Mouse (Mus musculus) telencephalon, adult 2 months (tissue): Measurements from ENCODE around the gene F5.

Source experiments
- DNase-seq: peaks from one replicate; pipeline ENCODE4 v3.0.0-alpha.2; 2011; ENCODE audit warnings: low read depth, low spot score

F5 gene

DNA sequence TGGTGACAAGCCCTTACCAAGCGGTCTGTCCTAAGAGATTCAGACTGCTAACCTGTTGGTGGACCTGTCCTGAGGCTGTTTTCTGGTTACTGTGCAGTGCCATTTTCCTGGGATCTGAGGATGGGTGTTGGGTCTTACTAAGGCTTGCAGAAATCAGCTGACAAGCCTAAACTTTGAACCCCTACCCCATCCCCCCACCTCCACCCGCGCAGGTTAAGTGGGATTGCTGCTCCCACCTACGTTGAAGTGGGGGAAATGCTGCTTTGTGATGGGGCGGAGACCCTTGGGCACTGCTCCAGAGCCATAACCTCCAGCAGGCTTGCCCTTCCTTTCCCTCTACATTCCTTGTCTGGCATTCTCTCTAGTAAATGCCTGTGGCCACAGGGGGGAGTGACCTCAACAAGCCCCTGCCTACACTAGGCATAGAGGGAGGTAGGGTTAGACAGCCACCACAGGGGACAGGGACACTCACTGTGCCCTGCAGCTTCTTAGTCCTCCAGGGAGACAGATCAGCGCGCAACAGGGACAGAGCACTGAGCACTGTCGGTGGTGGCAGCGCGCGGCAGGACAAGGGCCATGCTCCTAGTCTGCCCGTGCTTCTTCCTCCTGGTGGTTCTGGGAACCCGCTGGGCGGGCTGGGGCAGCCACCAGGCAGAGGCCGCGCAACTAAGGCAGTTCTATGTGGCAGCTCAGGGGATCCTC lies at the start of gene F5:
F5 (plus strand) TSS at position 452 of the 702 bp plus-strand sequence.
- no peak for DNase-seq

GRCm38 (mm10) chr1:164109763-164110162 lies 41.9 kb upstream of the F5 start:
- DNase-seq = peak; percentile 55

- no peak for DNase-seq
Observed at GRCm38 (mm10) chr1:164110591-164111329, 40.9 kb upstream of the F5 start.

DNA sequence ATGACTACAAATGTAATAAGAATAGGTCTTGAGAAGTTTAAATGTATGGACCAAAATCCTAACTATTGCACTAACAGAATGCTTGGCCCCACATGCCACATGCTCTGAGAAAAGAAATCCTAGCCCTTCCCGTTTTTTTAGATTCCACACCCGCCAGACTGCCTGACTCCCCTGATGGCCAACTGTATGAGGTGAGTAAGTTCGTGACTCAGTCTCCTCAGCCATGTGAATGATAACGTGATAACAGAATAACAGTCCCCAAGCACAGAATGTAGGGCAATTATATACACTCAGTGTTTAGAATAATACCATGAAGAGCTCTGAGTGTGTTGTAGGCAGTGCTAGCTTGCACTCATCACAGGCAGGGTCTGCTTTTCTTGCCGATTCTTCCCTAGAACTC lies 37.4 kb upstream of the F5 start:
- DNase-seq = no peak

DNA sequence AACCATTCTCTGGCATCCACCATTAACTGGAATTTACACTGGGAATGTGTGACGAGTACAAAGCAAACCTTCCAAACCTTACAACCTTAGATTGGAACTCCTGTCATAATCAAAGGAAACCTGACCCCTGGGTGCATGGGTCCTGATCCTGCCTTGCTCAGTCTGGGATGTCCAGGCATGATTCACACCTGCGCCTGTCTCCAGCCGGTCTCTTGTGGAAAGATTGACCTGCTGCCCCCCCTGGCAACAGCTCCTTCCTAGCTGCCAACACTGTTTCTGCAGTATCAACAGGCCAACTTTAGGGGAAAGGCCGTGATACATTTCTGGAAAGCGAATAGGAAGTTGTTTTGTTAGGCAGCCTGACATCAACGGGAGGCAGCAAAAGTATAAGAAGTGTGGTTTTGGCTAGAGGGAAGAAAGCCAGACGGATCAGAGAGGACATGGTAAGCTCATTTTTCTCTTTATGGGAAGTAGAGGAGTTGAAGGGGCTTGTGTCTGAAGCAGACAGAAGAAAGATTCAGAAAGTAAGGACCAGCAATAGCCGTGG lies 36.6 kb upstream of the F5 start, which contains the start of gene Selp:
Selp (plus strand) TSS at position 318 of the 547 bp plus-strand sequence.
- DNase-seq = no peak

DNA sequence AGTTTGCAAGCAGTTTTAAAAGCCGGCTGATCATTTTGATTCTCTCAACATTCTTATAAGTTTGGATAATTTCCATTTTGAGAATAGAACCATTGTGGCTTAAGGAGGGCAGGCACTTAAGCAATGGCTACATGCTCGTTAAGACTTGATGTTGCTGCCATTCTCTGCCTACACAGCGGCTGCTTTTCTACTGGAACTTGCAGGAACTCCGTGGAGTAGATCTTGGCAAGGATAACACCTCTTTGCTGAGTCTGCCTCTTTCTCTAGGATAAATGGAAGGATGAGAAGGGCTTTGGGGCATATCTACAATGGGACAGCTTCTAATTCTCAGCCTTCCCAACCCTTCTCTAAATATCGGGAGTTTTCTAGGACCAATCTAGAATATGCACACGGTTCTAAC lies 36.0 kb upstream of the F5 start:
- DNase-seq = peak; percentile 22

DNA sequence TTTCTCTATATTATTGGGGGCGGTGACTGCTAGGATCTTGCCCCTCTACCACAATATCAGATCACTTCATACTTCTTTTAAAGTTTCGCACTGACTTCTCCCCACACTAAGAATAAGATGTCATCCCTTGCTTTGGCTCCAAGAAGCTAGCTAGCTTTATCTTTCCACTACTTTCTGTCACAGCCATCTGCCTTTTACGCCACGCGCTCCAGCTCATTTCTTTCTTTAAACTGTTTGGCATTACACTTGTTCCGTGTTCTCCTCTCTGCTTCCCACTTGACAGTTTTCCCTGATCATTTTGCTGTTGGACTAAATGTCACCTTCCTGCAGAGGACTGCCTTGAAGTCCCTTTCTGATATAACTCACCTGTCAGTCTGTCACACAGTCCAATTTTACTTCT lies 33.8 kb upstream of the F5 start:
- DNase-seq = peak; percentile 28

DNA sequence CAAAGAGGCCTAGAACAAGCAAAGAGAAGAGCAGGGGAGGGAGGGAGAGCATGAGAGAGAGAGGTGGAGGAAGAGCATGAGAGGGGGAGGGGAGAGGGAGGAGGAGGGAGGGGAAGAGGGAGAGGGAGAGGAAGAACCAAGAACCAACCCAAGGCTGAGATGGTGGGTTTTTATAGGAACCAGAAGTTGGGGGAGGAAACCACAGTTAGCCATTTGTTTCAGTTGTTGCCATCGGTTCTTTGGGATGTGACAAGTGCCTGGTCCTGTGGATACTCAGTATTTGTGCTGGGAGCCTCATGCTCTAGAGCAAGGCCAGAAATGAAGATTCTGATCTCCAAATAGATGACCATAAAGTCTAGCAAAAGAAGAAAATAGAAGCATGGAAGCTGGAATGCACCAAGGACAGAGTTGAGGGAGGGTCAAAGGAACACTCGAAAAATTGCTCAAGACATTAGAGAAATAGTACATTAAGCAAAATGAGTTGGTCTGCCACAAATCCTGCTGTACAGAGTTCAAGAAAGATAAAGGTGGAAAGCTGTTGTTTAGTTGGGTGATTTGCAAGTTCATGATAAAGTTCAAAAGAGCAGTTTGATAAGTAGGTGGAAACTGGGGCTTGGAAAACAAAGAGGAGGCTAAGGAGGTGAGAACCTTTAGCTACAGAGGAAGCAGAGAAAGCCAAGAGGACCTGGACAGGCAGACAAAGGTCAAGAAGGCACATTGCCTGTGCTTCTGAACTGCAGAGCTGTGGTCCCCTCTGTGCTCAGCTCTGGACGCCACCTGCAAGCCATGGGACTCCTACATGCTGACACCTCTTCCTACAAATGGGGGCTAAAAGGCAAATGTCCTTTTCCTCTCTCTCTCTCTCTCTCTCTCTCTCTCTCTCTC lies 31.5 kb upstream of the F5 start:
- no peak for DNase-seq

DNA sequence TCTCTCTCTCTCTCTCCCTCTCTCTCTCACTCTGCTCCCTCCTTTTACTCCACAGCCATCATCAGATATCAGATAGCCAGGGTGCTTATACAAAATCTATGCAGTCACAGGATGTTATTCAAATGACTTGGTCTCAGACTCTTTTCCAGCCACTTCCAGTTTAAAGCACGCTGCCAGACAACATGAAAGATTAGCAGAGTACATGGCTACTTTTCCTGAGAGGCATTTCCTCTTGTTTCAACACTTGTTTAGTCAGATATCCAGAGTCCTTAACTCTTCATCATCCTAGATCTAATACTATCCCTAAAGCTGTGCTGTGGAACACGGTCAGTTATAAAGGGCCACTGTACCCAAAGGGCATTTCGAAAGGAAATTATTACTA lies 30.9 kb upstream of the F5 start:
- no peak for DNase-seq

- DNase-seq = no peak
Observed at GRCm38 (mm10) chr1:164123836-164124235, 27.8 kb upstream of the F5 start.

GRCm38 (mm10) chr1:164130013-164130412 lies 21.6 kb upstream of the F5 start:
- DNase-seq = no peak

GRCm38 (mm10) chr1:164132609-164133008 lies 19.0 kb upstream of the F5 start:
- DNase-seq = no peak

DNA sequence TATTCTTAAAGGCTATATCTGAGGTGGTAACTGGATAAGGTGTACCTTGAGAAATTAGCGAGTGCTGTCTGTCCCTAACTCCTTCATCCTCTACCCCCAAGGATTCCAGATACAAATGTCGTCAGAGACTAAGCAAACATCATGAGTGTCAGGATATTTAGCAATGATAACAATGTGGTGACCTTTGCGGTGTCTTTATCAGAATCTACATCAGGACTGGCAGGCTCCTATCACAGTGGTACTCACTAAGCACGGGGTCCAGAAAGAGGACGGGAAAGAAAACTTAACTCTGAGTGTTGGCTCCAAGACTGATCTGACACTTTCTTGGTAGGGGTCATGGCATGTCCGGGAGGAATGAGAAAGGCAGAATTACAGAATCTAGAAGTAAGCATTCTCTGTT lies 17.5 kb upstream of the F5 start:
- DNase-seq = no peak

DNA sequence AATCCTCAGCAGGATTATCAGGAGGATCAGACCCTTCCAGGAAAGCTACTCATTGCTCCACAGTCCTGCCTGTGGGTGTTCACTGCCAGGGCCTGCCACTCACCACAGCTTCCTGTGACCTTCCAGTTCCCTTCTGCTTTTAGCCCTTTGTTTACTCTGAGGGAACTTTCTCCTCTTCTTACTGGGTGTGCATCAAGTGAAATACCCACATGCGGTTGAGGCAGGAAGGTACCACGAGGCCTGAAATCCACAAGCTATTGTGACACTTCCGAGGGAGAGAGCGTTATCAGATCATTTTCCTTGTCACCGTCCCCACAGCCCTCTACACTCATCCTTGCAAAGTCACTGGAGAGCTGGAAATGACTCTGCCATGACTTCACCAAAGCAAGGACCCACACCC lies 16.3 kb upstream of the F5 start:
- no peak for DNase-seq

DNA sequence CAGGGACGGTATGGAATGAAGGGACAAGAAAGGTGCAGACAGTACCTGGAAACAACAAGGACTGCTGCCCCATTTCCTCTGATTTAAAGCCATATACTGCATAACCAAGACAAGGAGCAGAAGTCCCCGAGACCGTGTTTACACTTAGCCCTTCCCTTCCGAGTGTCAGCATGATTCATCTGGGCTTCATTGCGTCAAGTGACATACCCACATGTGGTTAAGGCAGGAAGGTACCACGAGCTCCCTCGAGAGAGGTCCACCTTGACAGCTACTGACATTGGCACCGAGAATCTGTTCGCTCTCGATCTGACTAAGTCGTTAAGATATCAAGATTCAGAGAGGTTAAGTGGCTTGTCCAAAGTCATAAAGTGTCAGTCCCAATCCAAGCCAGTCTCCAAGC lies 15.7 kb upstream of the F5 start:
- DNase-seq = no peak

- DNase-seq = no peak
Observed at GRCm38 (mm10) chr1:164136636-164137035, 15.0 kb upstream of the F5 start.

DNA sequence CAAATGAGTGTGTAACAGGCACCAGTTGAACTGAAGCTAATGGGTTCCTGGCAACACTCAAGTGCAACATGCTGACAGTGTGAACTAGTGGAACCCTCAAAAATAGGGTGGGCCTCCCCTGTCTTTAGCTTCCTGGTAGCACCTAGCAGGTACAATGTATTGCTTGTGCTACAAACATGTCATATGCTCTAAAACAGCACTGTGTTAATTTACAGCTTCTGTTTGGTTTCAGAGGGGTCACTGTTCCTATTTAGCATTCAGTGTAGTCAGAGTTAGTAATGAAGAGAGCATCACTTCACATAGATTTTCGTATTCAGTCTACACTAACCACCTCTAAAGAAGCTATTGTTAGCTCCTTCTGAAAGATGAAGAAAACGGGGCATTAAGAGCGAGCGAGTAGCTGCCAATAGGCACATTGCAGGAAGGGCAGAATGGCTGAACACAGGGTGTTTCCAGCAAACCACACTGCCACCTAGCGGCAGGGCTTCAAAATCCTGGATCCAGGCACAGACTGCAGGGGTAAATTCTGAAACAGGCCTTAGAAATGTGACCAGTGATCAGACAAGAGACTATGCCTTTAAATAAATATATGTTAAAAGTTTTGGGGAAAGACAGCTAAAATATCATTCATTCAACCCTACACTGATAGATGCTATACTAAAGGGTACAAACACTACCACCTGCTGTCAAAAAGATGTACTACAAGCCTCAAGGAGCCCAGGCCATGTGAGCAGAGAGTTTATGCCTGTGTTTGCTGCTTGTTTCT lies 13.1 kb upstream of the F5 start:
- DNase-seq = peak; percentile 36

DNA sequence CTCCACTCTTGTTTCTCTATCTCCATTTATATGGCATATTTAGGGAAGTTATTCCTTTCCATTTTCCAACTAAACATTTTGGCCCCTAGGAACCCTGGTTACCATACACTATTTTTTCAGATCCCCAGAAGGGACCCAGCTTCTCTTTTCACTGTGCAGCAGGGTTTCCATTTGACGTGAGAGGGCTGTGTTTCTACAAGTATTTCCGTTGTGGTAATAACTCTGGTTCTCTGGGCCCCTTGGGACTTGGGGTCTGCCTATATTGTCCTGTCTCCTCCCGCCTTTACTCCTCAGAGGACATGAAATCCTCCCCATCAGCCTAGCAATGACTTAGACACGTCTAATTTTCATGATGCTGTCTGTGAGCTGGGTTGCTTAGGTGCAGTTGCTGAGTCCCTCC lies 12.2 kb upstream of the F5 start:
- no peak for DNase-seq

DNA sequence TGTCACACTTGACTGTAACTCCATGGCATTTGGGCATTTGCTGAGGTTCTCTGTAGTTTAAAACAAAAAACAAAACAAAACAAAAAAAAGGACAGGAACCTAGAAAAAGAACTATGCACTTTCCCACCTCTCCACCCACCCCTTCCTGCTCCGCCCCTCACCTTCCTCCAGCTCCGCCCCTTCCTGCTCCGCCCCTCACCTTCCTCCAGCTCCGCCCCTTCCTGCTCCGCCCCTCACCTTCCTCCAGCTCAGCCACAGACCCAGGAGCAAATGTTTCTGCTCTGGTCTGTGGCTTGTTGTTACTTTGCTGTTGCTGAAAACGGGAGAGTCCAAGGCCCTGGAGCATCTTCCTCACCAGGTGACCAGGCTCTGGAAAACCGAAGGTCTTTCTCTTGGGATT lies 2.6 kb upstream of the F5 start:
- DNase-seq = no peak

DNA sequence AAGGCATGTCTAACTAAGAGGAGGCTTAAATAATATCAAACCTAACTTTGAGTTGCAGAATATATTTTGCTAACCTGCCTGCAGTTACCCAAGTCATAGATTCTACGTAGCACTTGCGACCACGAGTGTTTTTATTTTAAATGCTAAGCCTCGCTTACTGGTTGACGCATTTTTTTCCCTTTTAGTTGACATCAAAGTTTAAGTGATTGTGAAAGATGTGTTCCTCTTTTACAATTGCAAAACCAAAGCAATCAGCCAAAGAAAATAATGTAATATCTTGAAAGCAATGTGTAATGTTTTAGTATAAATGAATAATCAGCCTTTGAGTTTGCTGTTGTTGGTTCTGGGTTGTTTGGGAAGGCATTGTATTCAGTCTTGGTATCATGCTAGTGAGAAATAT lies 1.2 kb downstream of the F5 start:
- DNase-seq = no peak

- DNase-seq = no peak
Observed at GRCm38 (mm10) chr1:164154983-164155382, 3.3 kb downstream of the F5 start.
